Mouse (Mus musculus): ENCODE measurements at regions not wholly inside any gene's neighbourhood (a gene's known extent, or its start where the extent isn't known, plus 50 kb on each side); places are given as distances from the start of the nearest gene placed in this dataset.

DNA sequence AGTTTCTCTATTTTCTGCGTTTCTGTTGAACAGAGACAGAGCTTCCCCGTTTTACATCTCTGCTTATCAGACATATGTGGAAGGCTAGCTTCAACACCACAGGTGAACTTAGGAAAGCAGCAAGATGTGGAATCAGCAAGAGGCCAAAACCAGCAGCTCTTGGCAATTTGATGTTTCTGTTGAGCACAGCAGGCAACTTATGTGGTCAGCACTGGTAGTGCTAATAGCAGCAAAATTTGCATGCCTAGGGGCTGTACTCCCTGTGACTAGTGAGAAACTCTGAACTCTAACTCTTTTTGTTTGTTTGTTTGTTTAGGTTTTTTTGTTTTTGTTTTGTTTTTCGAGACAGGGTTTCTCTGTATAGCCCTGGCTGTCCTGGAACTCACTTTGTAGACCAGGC is 289.5 kb upstream of the Tet2 start:
- DNase-seq (ENCODE audit: low read depth, low spot score): peak; percentile 69

DNA sequence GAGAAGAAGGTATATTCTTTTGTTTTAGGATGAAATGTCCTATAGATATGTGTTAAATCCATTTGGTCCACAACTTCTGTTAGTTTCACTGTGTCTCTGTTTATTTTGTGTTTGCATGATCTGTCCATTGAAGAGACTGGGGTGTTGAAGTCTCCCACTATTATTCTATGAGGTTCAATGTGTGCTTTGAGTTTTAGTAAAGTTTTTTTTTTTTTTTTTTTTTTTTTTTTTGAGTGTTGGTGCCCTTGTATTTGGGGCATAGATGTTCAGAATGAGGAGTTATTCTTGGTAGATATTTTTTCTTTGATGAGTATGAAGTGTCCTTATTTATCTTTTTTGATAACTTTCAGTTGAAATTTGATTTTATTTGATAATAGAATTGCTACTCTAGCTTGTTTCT is 301.4 kb upstream of the Tet2 start:
- no peak for DNase-seq (ENCODE audit: low read depth, low spot score)

DNA sequence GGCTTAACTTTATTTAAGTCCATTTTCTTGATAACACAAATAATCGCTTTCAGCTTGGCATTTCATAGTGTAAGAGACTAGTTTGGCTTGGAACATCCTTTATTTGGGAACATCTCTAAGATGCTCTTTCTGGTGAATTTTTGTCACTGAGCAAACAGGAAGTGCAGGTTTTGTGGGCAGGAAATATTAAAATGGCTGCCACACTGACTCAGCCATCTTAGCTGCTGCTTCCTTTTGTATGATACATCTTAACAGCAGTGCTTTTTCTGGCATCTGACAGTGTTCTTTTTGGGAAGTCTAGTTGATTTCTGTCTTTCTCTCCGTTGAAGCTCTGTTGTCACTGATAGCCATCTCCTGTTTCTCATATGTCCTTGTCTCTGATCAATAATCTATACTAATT is 329.4 kb upstream of the Tet2 start:
- no peak for DNase-seq (ENCODE audit: low read depth, low spot score)

DNA sequence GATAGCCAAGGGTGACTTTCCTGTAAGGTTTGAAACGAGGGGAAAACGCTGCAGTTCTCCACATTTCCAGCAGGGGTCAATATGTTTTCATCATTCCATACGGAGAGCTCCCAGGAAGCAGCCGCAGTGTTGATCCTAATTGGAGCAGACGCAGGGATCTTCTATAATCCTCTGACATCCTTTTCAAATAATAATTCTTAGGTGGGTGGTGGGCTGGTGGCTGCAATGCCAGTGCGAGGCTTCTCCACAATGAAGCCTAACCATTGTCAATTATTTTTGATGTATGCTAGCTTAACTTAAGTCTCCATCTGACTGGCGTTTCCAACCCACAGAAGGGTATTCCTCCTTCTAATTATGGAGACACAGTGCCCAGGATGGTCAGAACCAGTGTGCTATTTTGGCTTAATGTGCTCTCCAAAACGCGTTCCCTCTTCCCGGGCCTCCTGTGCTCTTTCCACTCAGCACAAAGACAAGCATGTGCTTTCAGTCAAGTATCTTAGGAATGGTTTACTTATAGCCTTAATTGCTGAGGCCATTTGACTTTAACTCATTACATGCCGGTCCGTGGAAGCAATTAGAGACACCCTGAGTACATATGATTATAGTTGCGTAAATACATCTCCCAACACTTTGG is 331.6 kb upstream of the Tet2 start:
- DNase-seq (ENCODE audit: low read depth, low spot score): peak; percentile 8

DNA sequence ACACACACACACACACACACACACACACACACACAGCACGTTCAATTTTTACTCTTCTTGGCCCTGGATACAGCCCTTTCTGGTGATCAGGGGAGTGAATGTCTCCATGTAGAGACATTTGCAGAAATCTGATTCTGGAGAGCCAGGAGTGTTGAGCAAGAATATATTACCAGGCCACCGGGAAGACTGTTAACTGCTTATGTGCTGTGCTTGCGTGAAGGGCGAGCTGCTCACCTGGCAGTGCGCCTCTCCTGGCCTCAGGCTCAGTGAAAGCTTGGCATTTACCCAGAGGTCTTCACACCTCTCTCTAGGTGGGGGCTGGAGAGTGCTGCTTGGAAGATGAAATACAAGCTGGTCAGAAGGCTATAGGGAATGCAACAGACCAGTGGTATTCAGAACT is 332.4 kb upstream of the Tet2 start:
- DNase-seq (ENCODE audit: low read depth, low spot score): no peak

DNA sequence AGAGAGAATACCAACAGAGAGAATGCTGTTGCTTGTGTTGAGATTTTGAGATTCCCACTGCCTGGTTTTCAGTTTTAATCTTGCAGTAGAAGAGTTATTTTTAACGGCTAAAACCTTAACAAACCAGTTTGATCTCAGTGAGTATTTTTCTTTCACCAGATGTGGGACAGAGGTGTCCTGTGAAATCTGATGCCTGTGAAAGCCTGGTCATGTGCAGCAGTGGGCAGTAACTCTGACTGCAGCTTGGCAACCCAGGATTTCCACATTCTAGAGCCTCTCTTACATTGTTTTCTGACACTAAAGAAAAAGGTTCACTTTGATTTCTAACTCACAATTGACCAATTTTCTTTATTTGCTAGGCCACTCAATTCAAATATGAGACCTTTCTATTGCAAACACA is 335.7 kb upstream of the Tet2 start:
- no peak for DNase-seq (ENCODE audit: low read depth, low spot score)

DNA sequence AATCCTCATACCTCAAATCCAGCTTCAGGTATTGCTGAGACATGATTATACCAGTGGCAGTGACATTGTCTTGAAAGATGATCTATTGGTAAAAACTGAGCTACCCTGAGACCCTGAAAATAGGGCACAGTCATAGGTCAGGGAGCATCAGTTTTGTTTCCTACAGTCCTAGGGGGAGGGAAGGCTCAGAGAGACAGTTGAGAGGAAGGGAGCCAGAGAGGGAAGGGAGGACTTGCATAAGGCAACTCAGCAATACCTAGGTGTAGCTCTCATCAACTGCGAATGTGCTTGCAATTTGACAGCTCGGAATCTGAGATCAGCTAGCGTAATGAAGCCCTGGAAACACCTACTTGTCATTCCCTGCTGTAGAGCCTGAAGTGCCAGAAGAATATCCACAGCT is 334.4 kb upstream of the Cxxc4 start:
- no peak for DNase-seq (ENCODE audit: low read depth, low spot score)

DNA sequence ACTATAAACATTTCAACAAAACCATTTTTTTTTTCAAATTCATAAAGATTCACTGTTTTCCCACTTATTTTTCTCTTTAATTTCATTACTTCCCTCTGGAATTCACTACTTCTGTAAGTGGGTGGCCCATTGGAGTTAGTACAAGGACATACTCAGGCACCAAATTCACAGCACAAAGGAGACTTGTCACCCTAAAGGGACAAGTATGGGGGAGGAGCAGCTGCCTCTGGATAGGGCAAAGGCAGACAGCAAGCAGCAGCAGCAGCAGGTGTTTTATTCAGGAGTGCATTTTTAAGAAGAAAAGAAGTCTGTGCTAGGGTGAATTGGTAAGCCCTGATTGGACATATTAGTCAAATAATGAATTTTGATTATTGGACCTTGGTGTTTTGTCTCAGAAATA is 314.1 kb upstream of the Cxxc4 start:
- no peak for DNase-seq (ENCODE audit: low read depth, low spot score)

DNA sequence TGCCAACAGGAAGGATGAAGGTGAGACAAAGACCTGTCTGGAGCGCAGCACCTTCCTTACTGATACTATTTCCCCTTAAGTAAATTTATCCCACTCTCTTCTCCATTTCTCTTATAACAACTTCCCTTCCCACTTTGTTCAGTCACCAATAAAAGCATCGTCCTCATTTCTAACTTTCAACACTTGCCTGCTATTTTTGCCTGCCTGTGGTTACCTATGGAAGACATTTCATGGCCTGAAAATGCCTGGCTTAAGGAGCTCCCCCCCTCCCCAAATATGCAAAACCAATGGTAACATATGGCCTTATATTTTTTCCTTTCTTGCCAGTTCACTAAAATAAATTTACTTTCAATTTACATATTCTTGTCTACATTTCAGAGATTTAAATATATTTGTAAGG is 271.0 kb upstream of the Cxxc4 start:
- no peak for DNase-seq (ENCODE audit: low read depth, low spot score)

DNA sequence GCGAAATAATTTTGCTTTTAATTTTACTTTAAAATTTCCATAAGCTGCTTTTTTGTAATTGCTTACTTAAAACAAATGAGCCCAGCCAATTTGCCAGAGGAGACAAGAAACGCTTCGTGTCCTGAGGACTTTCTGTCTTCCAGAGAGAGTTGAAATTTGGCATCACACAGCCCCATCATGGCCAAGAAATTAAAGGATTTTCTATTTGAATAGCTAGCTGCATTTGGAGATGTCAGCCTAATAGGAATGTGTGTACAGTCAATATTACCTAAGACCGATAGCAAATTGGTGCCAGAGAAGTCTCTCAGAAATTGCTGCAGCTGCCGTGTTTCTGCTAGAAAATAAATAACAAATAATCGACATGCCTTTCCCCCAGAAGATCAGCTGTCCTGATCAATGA is 268.1 kb upstream of the Cxxc4 start:
- DNase-seq (ENCODE audit: low read depth, low spot score): no peak

DNA sequence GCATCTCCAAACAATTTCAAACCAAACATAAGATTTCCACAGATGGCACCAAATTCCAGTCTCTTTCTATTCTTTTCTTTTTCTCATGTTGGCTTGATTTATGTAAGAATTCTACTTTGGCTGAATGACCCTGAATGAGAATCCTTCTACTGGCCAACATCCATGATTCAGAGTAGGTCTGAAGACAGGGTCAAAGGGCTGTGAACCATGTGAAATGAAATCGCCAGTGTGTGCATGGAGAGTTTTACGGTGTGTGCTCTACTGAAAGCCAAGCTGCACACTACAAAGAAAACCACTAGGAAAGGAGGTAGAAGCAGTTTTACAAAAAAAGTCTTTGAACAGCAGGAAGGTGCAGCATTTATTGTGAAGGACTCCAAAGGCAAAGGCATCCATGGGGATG is 263.5 kb upstream of the Cxxc4 start:
- DNase-seq (ENCODE audit: low read depth, low spot score): no peak

DNA sequence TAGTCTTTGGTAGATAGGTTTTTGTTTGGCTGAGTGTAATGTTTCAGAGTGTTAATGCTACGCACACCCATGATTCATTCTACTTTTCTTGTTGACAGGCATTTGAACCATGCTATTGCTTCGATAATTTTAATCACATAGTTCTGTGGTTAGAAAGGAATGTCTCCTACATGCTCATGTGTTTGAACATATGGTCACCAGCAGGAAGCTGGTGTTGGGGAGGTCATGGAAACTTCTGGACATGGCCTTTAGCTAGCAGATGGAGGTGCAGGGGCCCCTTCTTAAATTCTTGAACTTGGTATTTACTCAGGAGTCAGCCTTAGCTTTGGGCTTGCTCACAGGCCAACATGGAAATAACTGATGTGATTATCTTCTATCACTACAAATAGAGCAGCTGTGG is 248.6 kb upstream of the Cxxc4 start:
- no peak for DNase-seq (ENCODE audit: low read depth, low spot score)

DNA sequence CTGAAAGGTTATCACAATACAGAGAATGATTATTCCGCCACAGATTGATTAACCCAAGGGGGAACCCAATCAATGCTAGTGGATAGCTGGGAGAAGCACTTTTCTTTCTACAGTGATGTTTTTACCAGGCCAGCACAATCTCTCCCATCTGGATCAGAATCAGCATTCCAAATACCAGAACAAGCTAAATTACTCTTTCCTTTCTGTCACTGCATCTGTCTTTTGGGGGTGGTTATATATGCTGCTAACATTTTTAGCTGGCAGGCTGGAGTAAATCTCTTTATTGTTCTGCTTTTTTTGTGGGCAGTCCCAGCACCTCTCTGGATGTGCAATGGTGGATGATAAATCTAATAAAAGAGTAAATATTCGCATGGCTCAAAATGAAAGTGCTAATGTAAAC is 242.3 kb upstream of the Cxxc4 start:
- no peak for DNase-seq (ENCODE audit: low read depth, low spot score)

DNA sequence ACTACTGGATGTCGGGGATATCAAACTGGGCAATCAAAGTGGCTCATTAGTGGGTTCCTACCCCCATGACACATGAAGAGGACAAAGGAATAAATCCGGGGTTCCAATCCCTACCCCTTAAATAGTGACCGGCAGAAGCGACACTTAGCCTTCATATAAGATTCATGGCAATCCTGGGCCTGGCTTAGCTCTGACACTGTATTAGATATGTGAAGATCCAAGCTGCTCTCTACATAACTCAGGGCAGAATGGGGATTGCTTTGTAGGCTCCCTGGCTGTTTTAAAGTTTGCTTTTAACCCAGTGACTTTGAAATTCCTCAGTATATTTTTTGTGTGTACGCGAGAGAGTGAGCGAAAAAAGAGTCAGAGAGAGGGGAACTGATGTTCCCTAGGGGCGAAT is 236.3 kb upstream of the Cxxc4 start:
- DNase-seq (ENCODE audit: low read depth, low spot score): no peak

DNA sequence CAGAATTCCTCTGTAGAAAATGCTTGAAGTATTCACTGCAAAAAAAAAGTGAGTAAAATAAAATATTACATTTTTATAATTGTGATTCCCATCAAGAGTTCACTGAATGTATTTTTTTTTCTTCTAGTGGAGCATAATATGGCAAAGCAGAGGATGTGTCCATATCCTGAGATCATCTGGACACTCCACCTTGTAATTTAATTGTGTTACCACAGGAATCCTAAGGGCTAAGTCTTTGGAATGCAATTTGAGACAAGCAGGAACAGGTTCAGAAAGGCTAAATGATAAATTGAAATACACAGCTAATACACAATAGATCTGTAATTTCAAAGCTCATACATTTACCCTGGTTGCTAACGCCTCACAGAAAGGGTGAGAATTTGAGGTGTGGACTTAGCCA is 235.7 kb upstream of the Cxxc4 start:
- no peak for DNase-seq (ENCODE audit: low read depth, low spot score)

DNA sequence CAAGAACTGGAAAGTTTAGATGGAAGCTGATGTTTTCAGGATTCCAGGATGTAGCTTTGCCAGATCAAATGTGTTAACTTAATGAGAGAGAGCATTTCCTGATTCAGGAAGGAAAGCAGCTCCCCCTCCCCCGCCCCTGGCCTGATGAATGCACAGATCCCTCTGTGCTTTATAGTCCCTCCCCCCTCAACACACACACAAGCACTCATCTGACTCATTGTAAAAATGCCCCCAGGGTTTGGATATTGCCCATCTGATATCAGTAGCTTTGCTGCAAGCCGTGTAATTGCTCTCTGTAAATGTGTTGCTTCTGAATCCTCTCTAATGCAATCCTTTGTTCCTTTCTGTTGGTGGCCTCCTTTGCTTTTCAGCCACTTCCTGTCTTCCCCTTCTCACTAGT is 221.5 kb upstream of the Cxxc4 start:
- no peak for DNase-seq (ENCODE audit: low read depth, low spot score)

DNA sequence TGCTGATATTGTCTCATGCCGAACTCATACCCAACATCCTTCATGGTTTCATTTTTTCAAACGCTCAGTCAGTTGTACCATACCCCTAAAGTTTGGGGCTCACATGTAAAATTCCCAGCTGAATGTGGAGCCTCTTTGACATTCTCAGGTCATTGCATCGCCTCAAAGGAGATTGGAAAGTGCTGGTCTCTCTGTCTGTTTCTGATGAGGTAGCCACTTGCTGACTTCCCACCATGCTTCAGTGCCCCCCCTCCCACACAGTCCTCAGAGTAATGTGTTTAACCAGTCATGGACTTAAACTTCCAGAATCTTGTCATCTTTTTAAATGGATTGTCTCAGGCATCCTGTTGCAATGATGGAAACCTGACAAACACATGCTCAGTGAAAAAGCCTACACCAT is 220.9 kb upstream of the Cxxc4 start:
- no peak for DNase-seq (ENCODE audit: low read depth, low spot score)

DNA sequence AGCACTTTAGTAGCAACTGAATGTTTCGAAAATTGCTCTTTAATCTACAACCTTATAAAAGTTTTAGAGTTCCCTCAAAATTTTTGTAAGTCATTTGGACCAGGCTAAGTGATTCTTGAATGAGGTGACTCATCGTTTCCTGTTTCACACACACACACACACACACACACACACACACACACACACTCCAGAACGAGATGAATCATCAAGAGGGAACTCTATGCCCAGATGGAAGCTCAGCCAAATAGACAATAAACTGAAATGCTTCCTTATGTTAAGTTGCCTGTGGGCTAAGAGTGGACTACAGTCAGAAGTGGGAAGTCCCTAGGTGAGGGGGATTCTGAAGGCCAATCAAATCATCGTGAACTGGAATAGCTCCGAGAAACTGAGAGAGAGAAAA is 202.4 kb upstream of the Cxxc4 start:
- no peak for DNase-seq (ENCODE audit: low read depth, low spot score)

DNA sequence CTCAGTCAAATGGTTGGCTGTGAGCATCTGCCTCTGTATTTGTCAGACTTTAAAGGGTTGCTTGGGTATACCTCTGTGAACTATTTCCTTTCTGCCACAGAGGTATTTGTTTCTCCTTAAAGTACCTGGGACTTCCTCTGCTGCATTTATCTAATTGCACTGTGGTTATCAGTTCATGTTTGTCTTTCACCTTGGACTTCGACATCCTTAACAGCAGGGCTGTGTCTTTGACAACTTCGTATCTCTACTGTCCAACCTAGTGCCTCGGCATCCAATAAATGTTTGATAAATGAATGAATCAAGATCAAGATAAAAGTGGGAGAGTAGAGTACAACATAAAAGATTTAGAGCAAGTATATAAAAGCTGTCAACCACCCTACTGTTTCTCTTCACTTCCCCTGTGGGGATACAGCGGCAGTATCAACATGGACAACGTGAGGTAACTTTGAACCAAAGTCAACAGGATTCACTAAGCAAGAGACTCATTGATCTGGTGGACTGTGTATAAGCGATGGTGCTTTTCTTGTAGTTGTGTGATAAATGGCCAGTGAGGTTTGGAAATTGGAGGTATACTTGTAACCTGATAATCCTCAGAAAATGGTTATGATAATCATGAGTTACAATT is 199.9 kb upstream of the Cxxc4 start:
- DNase-seq (ENCODE audit: low read depth, low spot score): no peak

DNA sequence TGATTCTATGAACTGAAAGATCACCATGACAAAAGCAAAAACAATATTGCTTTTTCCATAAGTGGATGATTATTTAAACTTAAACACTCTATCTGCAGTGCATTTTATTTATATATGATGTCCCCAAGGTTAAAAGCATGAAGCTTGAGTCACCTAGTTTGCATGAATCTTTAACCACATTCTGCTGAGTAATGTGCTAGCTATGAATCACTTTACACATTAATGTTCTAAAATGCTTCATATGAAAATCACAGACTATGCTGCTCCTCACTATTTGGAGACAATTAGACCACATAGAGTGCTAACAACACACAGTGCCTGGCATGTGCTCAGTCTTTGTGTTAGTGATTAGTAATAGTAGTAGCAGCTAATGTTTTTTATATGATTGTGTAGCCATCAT is 185.6 kb upstream of the Cxxc4 start:
- DNase-seq (ENCODE audit: low read depth, low spot score): no peak

DNA sequence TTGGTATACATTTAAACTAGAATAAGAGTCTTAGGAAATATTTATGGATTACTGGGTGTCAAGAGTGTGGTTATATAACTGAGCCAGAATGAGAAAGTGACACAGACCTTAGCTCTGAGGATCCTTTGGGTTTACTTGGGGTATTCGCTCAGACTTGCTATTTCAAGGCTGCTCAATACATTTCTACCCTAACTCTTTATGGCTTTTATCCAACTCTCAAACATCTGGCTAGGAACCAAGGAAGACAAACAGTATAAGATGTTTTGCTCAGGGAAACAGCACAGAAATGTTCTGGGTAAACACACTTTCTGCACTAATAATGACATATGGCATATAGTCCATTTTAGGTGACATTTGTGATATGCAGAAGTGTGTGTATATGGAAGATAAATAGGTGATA is 153.8 kb upstream of the Cxxc4 start:
- no peak for DNase-seq (ENCODE audit: low read depth, low spot score)

DNA sequence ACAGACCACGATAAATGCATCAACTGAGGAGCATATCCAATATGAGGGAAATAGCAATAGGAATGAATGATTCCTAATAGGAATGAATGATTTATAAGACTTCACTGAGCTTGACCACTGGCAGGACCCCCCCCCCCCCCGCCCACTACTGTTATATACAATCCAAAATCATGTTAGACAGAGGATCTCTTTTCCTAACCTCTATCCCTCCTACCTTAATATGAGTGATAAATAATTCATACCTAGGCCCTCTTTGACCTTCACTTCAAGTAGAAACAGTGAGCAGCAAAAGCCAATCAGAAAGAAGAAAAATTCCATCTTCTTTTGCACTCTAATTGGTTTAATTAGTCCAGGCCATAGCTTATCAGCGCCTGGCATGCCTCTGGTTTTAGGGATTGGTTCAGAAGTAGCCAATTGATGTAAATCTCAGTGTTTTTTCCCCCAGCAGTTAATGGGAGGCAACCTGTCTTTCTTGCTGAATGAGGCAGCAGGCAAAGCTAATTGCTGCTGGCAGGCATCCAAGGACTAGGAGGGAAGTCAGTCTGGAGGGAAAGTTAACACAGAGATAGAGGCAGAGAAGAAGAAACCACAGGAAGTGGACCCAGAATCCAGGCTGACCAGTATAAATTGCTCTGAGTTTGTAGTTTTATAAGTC is 136.7 kb upstream of the Cxxc4 start:
- no peak for DNase-seq (ENCODE audit: low read depth, low spot score)

DNA sequence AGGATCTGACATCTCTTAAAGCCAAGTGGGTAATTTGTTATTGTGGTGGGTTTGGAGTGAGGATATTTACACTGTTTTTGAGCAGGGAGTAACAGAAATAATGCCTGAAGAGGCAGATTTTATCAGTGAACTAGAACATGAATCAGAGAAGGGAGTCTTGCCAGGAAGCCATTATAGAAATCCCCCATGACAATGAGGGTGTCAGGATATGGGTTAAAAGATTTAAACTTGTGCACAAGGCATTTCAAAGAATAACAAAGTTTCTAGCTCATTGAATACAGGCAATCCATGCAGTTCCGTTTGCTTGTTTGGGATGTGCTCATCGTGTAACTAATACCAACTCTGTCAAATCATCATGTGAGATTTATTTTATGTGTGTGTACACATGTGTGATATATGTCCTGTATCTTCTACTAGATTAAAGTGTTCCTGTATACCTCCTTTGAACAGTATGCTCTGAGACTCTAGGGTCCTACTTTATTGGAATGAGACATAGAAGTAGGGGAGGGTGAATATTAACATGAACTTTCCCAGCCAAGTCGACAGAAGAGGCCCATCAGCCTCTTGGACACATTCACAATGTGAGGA is 134.0 kb upstream of the Cxxc4 start:
- DNase-seq (ENCODE audit: low read depth, low spot score): no peak
